Mouse (Mus musculus): ENCODE results near the gene Pithd1. TPM values are rescaled to one million over a fixed set of nuclear protein-coding genes. Genes with fewer than 3 reads are reported as not detected.

The Pithd1 gene
- polyA plus RNA-seq, 1 experiment, result 35.2 TPM

DNA sequence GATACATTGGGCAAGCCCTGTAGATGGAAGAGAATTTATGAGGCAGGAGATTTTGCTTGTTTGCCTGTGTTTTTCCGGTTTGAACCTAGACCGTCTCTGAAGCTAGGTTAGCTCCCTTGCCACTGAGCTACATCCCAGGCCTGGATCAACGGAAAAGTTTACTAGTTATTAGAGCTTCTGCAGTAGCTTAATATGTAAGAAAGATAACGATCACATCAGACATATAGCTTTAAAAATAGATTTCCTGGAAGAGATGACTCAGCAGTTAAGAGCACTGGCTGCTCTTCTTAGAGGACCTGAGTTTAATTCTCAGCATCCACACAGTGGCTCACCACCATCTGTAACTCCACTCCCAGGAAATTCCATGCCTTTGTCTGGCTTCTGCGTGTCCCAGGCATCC, 41.6 kb upstream of the Pithd1 start:
- Histone ChIP-seq H3ac (ENCODE audit: control insufficient read depth, insufficient read length) (no peak overlapping the region), H3K4me2 (ENCODE audit: low read depth) (no peak overlapping the region), H3K79me2 (ENCODE audit: control insufficient read depth, insufficient read depth) (no peaks in the 10 kb centered on the region), H3K4me3 (no peak overlapping the region), H3K36me3 (ENCODE audit: control insufficient read depth, insufficient read depth) (no peaks in the 10 kb centered on the region), H3K27me3 (ENCODE audit: control insufficient read depth, insufficient read depth, insufficient read length) (no peaks in the 10 kb centered on the region)
- TF ChIP-seq POLR2A (IDR thresholded peaks at IDR 0.05; ENCODE audit: insufficient read length, low read depth) (no peak), CEBPB (IDR thresholded peaks at IDR 0.05; ENCODE audit: insufficient read depth, poor library complexity, severe bottlenecking) (no peak), TCF3 (IDR thresholded peaks at IDR 0.05; ENCODE audit: insufficient read length, low read depth) (no peak), MYOD1 (IDR thresholded peaks at IDR 0.05; ENCODE audit: control insufficient read depth in 1 of 3, insufficient read length in 2 of 3, low read depth in 2 of 3) (no peak), REST (IDR thresholded peaks at IDR 0.05; ENCODE audit: insufficient read depth, insufficient read length) (no peak), TCF12 (IDR thresholded peaks at IDR 0.05; ENCODE audit: insufficient read depth, poor library complexity, severe bottlenecking) (no peak), SRF (IDR thresholded peaks at IDR 0.05; ENCODE audit: control insufficient read depth, insufficient read length, low read depth) (no peak), MYOG (IDR thresholded peaks at IDR 0.05; ENCODE audit: control insufficient read depth in 1 of 3, insufficient read depth in 1 of 3, insufficient read length in 2 of 3, low read depth in 2 of 3) (no peak), USF1 (IDR thresholded peaks at IDR 0.05; ENCODE audit: low read depth) (no peak), E2F4 (IDR thresholded peaks at IDR 0.05; ENCODE audit: insufficient read depth) (no peak)

DNA sequence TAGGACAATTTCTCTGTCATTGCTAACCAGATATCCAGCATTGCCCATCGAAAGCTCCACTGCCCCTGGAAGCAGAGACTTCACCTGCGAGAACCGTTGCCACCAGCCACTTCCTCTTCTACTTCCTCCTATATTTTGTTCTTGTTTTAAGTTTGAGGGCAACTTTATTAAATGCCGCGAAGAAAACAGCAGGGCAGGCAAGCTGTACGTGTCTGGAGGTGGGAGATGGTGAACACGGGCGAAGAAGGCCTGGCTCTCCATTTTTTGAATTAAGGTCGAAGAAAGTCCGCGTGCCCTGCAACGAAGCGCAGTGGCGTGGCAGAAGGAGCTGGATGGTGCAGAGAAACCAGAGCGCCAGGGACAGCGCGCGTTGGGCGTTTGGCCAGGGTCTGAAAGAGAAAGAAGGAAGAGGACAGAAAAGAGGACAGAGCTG, 41.1 kb upstream of the Pithd1 start:
- no peak overlapping the region for H3K4me3 ChIP-seq
- no peak overlapping the region for H3ac ChIP-seq (ENCODE audit: control insufficient read depth, insufficient read length)
- no peaks in the 10 kb centered on the region for H3K36me3 ChIP-seq (ENCODE audit: control insufficient read depth, insufficient read depth)
- H3K27me3 ChIP-seq (ENCODE audit: control insufficient read depth, insufficient read depth, insufficient read length), result no peaks in the 10 kb centered on the region
- no peak overlapping the region for H3K4me2 ChIP-seq (ENCODE audit: low read depth)
- TF ChIP-seq REST (IDR thresholded peaks at IDR 0.05; ENCODE audit: insufficient read depth, insufficient read length) (no peak), E2F4 (IDR thresholded peaks at IDR 0.05; ENCODE audit: insufficient read depth) (no peak), SRF (IDR thresholded peaks at IDR 0.05; ENCODE audit: control insufficient read depth, insufficient read length, low read depth) (no peak), USF1 (IDR thresholded peaks at IDR 0.05; ENCODE audit: low read depth) (no peak), TCF12 (IDR thresholded peaks at IDR 0.05; ENCODE audit: insufficient read depth, poor library complexity, severe bottlenecking) (no peak), POLR2AphosphoS2 (IDR thresholded peaks at IDR 0.05; ENCODE audit: insufficient read length, low read depth) (no peak), POLR2A (IDR thresholded peaks at IDR 0.05; ENCODE audit: insufficient read length, low read depth) (no peak), TCF3 (IDR thresholded peaks at IDR 0.05; ENCODE audit: insufficient read length, low read depth) (no peak), MYOD1 (IDR thresholded peaks at IDR 0.05; ENCODE audit: control insufficient read depth in 1 of 3, insufficient read length in 2 of 3, low read depth in 2 of 3) (no peak), MYOG (IDR thresholded peaks at IDR 0.05; ENCODE audit: control insufficient read depth in 1 of 3, insufficient read depth in 1 of 3, insufficient read length in 2 of 3, low read depth in 2 of 3) (no peak), CEBPB (IDR thresholded peaks at IDR 0.05; ENCODE audit: insufficient read depth, poor library complexity, severe bottlenecking) (no peak), MAX (IDR thresholded peaks at IDR 0.05; ENCODE audit: low read depth) (no peak)
- no peaks in the 10 kb centered on the region for H3K79me2 ChIP-seq (ENCODE audit: control insufficient read depth, insufficient read depth)

DNA sequence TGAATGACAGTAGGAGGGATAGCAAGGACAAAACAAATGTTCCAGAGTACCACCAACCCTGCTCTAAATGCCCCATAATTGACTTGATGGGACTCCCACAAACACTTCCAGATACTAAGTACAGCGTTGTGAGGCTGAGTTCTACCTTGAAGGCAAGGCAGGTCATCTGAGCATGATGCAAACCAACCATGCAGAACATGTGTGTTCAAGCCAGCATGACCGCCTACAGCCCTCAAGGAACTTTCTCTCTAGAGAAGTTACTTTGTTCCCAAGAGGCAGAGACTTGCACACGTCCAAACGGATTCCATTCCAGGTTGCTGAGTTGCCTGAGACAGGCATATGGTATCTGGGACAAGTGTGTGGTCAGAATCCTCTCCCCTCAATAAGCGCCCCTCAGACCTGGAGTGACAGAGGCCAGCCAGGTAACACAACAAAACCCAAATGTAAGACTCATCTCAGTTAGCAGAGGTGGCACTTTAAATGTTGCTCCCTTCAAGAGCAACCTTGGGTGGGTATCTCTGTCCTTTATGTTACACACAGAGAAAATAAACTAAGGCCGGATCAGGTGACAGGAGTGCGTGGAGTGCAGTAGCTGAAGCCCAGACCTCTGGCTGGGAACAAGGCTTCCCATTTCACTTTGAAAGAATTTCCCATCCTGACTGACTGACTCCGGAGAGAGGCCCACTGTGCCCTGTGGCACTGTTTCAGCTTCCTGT, 40.5 kb upstream of the Pithd1 start:
- H3K4me3 ChIP-seq, result no peak overlapping the region
- no peaks in the 10 kb centered on the region for H3K36me3 ChIP-seq (ENCODE audit: control insufficient read depth, insufficient read depth)
- no peaks in the 10 kb centered on the region for H3K27me3 ChIP-seq (ENCODE audit: control insufficient read depth, insufficient read depth, insufficient read length)
- H3K79me2 ChIP-seq (ENCODE audit: control insufficient read depth, insufficient read depth), result no peaks in the 10 kb centered on the region
- H3ac ChIP-seq (ENCODE audit: control insufficient read depth, insufficient read length), result no peak overlapping the region
- TF ChIP-seq TCF3 (IDR thresholded peaks at IDR 0.05; ENCODE audit: insufficient read length, low read depth) (no peak), CEBPB (IDR thresholded peaks at IDR 0.05; ENCODE audit: insufficient read depth, poor library complexity, severe bottlenecking) (no peak), POLR2A (IDR thresholded peaks at IDR 0.05; ENCODE audit: insufficient read length, low read depth) (no peak), TCF12 (IDR thresholded peaks at IDR 0.05; ENCODE audit: insufficient read depth, poor library complexity, severe bottlenecking) (no peak), POLR2AphosphoS2 (IDR thresholded peaks at IDR 0.05; ENCODE audit: insufficient read length, low read depth) (no peak), MAX (IDR thresholded peaks at IDR 0.05; ENCODE audit: low read depth) (no peak), MYOD1 (IDR thresholded peaks at IDR 0.05; ENCODE audit: control insufficient read depth in 1 of 3, insufficient read length in 2 of 3, low read depth in 2 of 3) (no peak), SRF (IDR thresholded peaks at IDR 0.05; ENCODE audit: control insufficient read depth, insufficient read length, low read depth) (no peak), MYOG (IDR thresholded peaks at IDR 0.05; ENCODE audit: control insufficient read depth in 1 of 3, insufficient read depth in 1 of 3, insufficient read length in 2 of 3, low read depth in 2 of 3) (no peak)
- H3K4me2 ChIP-seq (ENCODE audit: low read depth), result no peak overlapping the region

DNA sequence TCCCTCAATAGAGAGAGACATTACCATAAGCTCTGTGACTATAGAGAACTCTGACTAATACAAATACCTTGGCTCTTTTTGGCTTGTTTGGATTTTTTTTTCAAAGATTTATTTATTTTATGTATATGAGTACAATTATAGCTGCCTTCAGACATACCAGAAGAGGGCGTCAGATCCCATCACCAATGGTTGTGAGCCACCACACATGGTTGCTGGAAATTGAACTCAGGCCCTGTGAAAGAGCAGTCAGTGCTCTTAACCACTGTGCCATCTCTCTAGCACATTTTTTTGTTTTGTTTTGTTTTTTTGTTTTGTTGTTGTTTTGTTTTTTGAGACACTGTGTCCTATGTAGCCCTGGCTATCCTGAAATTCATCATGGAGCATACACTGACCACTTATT, 38.3 kb upstream of the Pithd1 start:
- TF ChIP-seq CEBPB (IDR thresholded peaks at IDR 0.05; ENCODE audit: insufficient read depth, poor library complexity, severe bottlenecking) (no peak), E2F4 (IDR thresholded peaks at IDR 0.05; ENCODE audit: insufficient read depth) (no peak), SRF (IDR thresholded peaks at IDR 0.05; ENCODE audit: control insufficient read depth, insufficient read length, low read depth) (no peak), POLR2A (IDR thresholded peaks at IDR 0.05; ENCODE audit: insufficient read length, low read depth) (no peak), MYOG (IDR thresholded peaks at IDR 0.05; ENCODE audit: control insufficient read depth in 1 of 3, insufficient read depth in 1 of 3, insufficient read length in 2 of 3, low read depth in 2 of 3) (no peak), REST (IDR thresholded peaks at IDR 0.05; ENCODE audit: insufficient read depth, insufficient read length) (no peak), TCF12 (IDR thresholded peaks at IDR 0.05; ENCODE audit: insufficient read depth, poor library complexity, severe bottlenecking) (no peak), MAX (IDR thresholded peaks at IDR 0.05; ENCODE audit: low read depth) (no peak), MYOD1 (IDR thresholded peaks at IDR 0.05; ENCODE audit: control insufficient read depth in 1 of 3, insufficient read length in 2 of 3, low read depth in 2 of 3) (no peak), POLR2AphosphoS2 (IDR thresholded peaks at IDR 0.05; ENCODE audit: insufficient read length, low read depth) (no peak), TCF3 (IDR thresholded peaks at IDR 0.05; ENCODE audit: insufficient read length, low read depth) (no peak), USF1 (IDR thresholded peaks at IDR 0.05; ENCODE audit: low read depth) (no peak)

More for the DNA sequence above, 38.3 kb upstream of the Pithd1 start:
- Histone ChIP-seq H3K4me3 (no peak overlapping the region), H3K27me3 (ENCODE audit: control insufficient read depth, insufficient read depth, insufficient read length) (no peaks in the 10 kb centered on the region), H3ac (ENCODE audit: control insufficient read depth, insufficient read length) (no peak overlapping the region), H3K4me2 (ENCODE audit: low read depth) (no peak overlapping the region), H3K36me3 (ENCODE audit: control insufficient read depth, insufficient read depth) (no peaks in the 10 kb centered on the region), H3K79me2 (ENCODE audit: control insufficient read depth, insufficient read depth) (peaks cover 9% of the 10 kb centered on the region)

Measured in myocyte (in vitro differentiated cells).